Mouse (Mus musculus) MEL (cell line): ENCODE measurements around the gene Rgl1. TPM values are rescaled to one million over a fixed set of nuclear protein-coding genes. Genes with fewer than 3 reads are reported as not detected.

Experiments
- DNase-seq: peaks from one replicate; pipeline ENCODE4 v3.0.0; 2011; ENCODE audit warnings: low read depth, low spot score
- H3K27ac ChIP-seq: 2 replicates; pipeline ENCODE4 v1.5.1; 2012; ENCODE audit warnings: low read depth, mild to moderate bottlenecking, control low read depth, low read length, moderate library complexity; ENCODE audit not compliant: control insufficient read depth
- H3K27me3 ChIP-seq, 2 experiments: fragments of 150-350 bp in 1 of 2; sonication (generic) in 1 of 2; 2 replicates each; pipeline ENCODE4 v1.6.1; 2012; ENCODE audit warnings: low read length in 2 of 2, mild to moderate bottlenecking in 2 of 2, improper control_type of control experiment in 1 of 2, moderate library complexity in 1 of 2; ENCODE audit not compliant: insufficient read depth in 2 of 2, control insufficient read depth in 1 of 2
- H3K36me3 ChIP-seq, 2 experiments: 2 replicates each; pipeline ENCODE4 v1.6.1; 2012 to 2014; ENCODE audit warnings: low read length in 2 of 2, improper control_type of control experiment in 1 of 2, inconsistent platforms in 1 of 2, mild to moderate bottlenecking in 1 of 2; ENCODE audit not compliant: insufficient read depth in 2 of 2, control insufficient read depth in 1 of 2
- H3K4me1 ChIP-seq, 2 experiments: fragments of 150-350 bp in 1 of 2; sonication (generic) in 1 of 2; 2 replicates each; pipeline ENCODE4 v1.6.1; 2012; ENCODE audit warnings: low read length in 2 of 2, improper control_type of control experiment in 1 of 2, mild to moderate bottlenecking in 1 of 2; ENCODE audit not compliant: insufficient read depth in 2 of 2, control insufficient read depth in 1 of 2
- H3K4me3 ChIP-seq, 2 experiments: fragments of 150-350 bp in 1 of 2; sonication (generic) in 1 of 2; 2 replicates each; pipeline ENCODE4 v1.5.1; 2012; ENCODE audit warnings: low read depth in 2 of 2, low read length in 2 of 2, mild to moderate bottlenecking in 2 of 2, moderate library complexity in 2 of 2, control low read depth in 1 of 2, improper control_type of control experiment in 1 of 2; ENCODE audit not compliant: control insufficient read depth in 1 of 2, insufficient read depth in 1 of 2
- H3K79me2 ChIP-seq: 2 replicates; pipeline ENCODE4 v1.6.1; 2012; ENCODE audit warnings: mild to moderate bottlenecking, low read length, moderate library complexity; ENCODE audit not compliant: control insufficient read depth, poor library complexity, insufficient read depth
- H3K9ac ChIP-seq: 2 replicates; pipeline ENCODE4 v1.6.1; 2012; ENCODE audit warnings: low read depth, mild to moderate bottlenecking, control low read depth, low read length, moderate library complexity; ENCODE audit not compliant: control insufficient read depth, poor library complexity, severe bottlenecking
- H3K9me3 ChIP-seq: fragments of 150-350 bp; sonication (generic); replicated peaks from 2 replicates; pipeline ENCODE4 v1.6.1; 2012; ENCODE audit warnings: mild to moderate bottlenecking, low read length, improper control_type of control experiment, moderate library complexity; ENCODE audit not compliant: insufficient read depth
- BHLHE40 ChIP-seq: IDR thresholded peaks from 2 replicates; pipeline ENCODE4 v1.6.1; 2012; ENCODE audit warnings: low read depth, mild to moderate bottlenecking, inconsistent platforms, low read length, improper control_type of control experiment, borderline replicate concordance
- CHD1 ChIP-seq: IDR thresholded peaks from 2 replicates; pipeline ENCODE4 v1.6.1; 2012; ENCODE audit warnings: low read depth, mild to moderate bottlenecking, inconsistent platforms, low read length, improper control_type of control experiment
- CHD2 ChIP-seq: IDR thresholded peaks from 2 replicates; pipeline ENCODE4 v1.6.1; 2011; ENCODE audit warnings: low read length, improper control_type of control experiment
- CTCF ChIP-seq, 3 experiments: IDR thresholded peaks in 2 of 3; conservative IDR thresholded peaks in 1 of 3; 2 replicates each; pipeline ENCODE4 v1.5.1; 2011 to 2012; ENCODE audit warnings: low read length in 3 of 3, low read depth in 2 of 3, mild to moderate bottlenecking in 2 of 3, improper control_type of control experiment in 1 of 3, inconsistent platforms in 1 of 3, mixed read lengths in 1 of 3, moderate library complexity in 1 of 3; ENCODE audit not compliant: control insufficient read depth in 1 of 3, insufficient read depth in 1 of 3, poor library complexity in 1 of 3, severe bottlenecking in 1 of 3
- E2F4 ChIP-seq: IDR thresholded peaks from 2 replicates; pipeline ENCODE4 v1.6.1; 2011; ENCODE audit warnings: low read depth, low read length, improper control_type of control experiment, borderline replicate concordance
- ELF1 ChIP-seq: IDR thresholded peaks from 2 replicates; pipeline ENCODE4 v1.6.1; 2014; ENCODE audit warnings: low read depth, mild to moderate bottlenecking, inconsistent platforms, low read length, improper control_type of control experiment, moderate library complexity
- GABPA ChIP-seq: IDR thresholded peaks from 2 replicates; pipeline ENCODE4 v1.6.1; 2012; ENCODE audit warnings: low read depth, mild to moderate bottlenecking, inconsistent platforms, low read length, improper control_type of control experiment, moderate library complexity
- HCFC1 ChIP-seq: IDR thresholded peaks from 2 replicates; pipeline ENCODE4 v1.6.1; 2012; ENCODE audit warnings: low read depth, mild to moderate bottlenecking, inconsistent platforms, low read length, improper control_type of control experiment, moderate library complexity
- KAT2A ChIP-seq: conservative IDR thresholded peaks from 2 replicates; pipeline ENCODE4 v1.6.1; 2012; ENCODE audit warnings: low read depth, low read length, improper control_type of control experiment, inconsistent platforms
- MAX ChIP-seq: IDR thresholded peaks from 2 replicates; pipeline ENCODE4 v1.6.1; 2011; ENCODE audit warnings: low read length, improper control_type of control experiment
- MAZ ChIP-seq: IDR thresholded peaks from 2 replicates; pipeline ENCODE4 v1.6.1; 2012; ENCODE audit warnings: low read depth, mild to moderate bottlenecking, inconsistent platforms, low read length, improper control_type of control experiment
- MEF2A ChIP-seq: IDR thresholded peaks from 2 replicates; pipeline ENCODE4 v1.6.1; 2014; ENCODE audit warnings: low read depth, mild to moderate bottlenecking, inconsistent platforms, low read length, improper control_type of control experiment; ENCODE audit not compliant: poor library complexity, insufficient replicate concordance, severe bottlenecking; ENCODE audit errors: extremely low read depth
- MXI1 ChIP-seq: IDR thresholded peaks from 2 replicates; pipeline ENCODE4 v1.6.1; 2011; ENCODE audit warnings: mild to moderate bottlenecking, low read depth, low read length, improper control_type of control experiment
- MYB ChIP-seq: IDR thresholded peaks from 2 replicates; pipeline ENCODE4 v1.6.1; 2011; ENCODE audit warnings: mild to moderate bottlenecking, low read depth, low read length, improper control_type of control experiment
- MYC ChIP-seq: IDR thresholded peaks from 2 replicates; pipeline ENCODE4 v1.6.1; 2011; ENCODE audit warnings: low read depth, mild to moderate bottlenecking, low read length, improper control_type of control experiment, moderate library complexity
- NELFE ChIP-seq: IDR thresholded peaks from 2 replicates; pipeline ENCODE4 v1.6.1; 2011; ENCODE audit warnings: low read depth, low read length, improper control_type of control experiment
- NRF1 ChIP-seq: IDR thresholded peaks from 2 replicates; pipeline ENCODE4 v1.6.1; 2014; ENCODE audit warnings: low read depth, mild to moderate bottlenecking, inconsistent platforms, low read length, improper control_type of control experiment, moderate library complexity; ENCODE audit not compliant: poor library complexity, insufficient read depth, severe bottlenecking
- POLR2AphosphoS5 ChIP-seq: IDR thresholded peaks from 2 replicates; pipeline ENCODE4 v1.6.1; 2012; ENCODE audit warnings: low read depth, borderline replicate concordance, mild to moderate bottlenecking, inconsistent platforms, low read length, moderate library complexity, mixed read lengths
- RAD21 ChIP-seq: IDR thresholded peaks from 2 replicates; pipeline ENCODE4 v1.6.1; 2011; ENCODE audit warnings: mild to moderate bottlenecking, low read depth, low read length, improper control_type of control experiment
- SIN3A ChIP-seq: IDR thresholded peaks from 2 replicates; pipeline ENCODE4 v1.6.1; 2012; ENCODE audit warnings: low read length, improper control_type of control experiment, inconsistent platforms
- TAL1 ChIP-seq: IDR thresholded peaks from 2 replicates; pipeline ENCODE4 v1.6.1; 2012; ENCODE audit warnings: mild to moderate bottlenecking, inconsistent platforms, low read length, moderate library complexity, mixed read lengths
- TCF12 ChIP-seq: IDR thresholded peaks from 2 replicates; pipeline ENCODE4 v1.6.1; 2014; ENCODE audit warnings: low read depth, mild to moderate bottlenecking, inconsistent platforms, low read length, improper control_type of control experiment, moderate library complexity
- USF1 ChIP-seq: IDR thresholded peaks from 2 replicates; pipeline ENCODE4 v1.6.1; 2014; ENCODE audit warnings: low read depth, mild to moderate bottlenecking, inconsistent platforms, low read length, improper control_type of control experiment, moderate library complexity
- ZMIZ1 ChIP-seq: IDR thresholded peaks from 2 replicates; pipeline ENCODE4 v1.6.1; 2012; ENCODE audit warnings: low read depth, mild to moderate bottlenecking, inconsistent platforms, low read length, improper control_type of control experiment, moderate library complexity
- polyA plus RNA-seq, 2 experiments: library from polyadenylated mRNA; stranded (reverse) in 1 of 2; unstranded in 1 of 2; fragments of >175 nt in 1 of 2; fragments of >200 nt in 1 of 2; gene quantifications; 2 replicates each; pipeline versions ENCODE4 v1.2.1 to v1.2.4; 2012; ENCODE audit warnings: low replicate concordance in 2 of 2, low read depth in 1 of 2; ENCODE audit not compliant: insufficient read length in 2 of 2, insufficient read depth in 1 of 2, missing spikeins in 1 of 2
- total RNA-seq: library from RNA; depleted of rRNA; stranded (reverse); fragments of 300-350 nt; gene quantifications from 2 replicates; pipeline ENCODE4 v1.2.3, GENCODE M21; 2012

Gene Rgl1
- total and polyA plus RNA-seq, 3 experiments: 0.12 to 0.39 TPM; not detected in 1

DNA sequence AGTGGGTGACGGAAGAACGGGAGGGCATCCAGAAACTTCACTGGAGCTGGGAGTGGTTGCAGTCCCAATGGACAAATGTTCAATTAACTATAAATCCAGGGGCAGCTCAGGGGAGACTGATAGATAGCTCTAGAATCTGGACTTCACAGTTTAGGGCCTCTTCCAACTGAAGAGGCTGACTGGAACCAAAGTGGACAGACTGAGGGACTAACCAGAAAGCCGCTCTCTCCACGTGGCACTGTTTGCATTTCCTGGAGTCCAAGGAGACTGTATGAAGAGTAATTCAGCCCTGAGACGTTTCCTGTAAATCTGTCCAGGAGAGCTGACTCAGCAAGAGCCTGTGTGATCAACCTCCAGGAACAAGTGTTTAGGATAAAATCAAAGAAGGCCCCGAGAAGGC lies 62.2 kb downstream of the Rgl1 start:
- H3K4me3 ChIP-seq: no peak overlapping the region
- H3K4me1 ChIP-seq: no peaks in the 10 kb centered on the region
- H3K79me2 ChIP-seq: no peaks in the 10 kb centered on the region
- no peaks in the 10 kb centered on the region for H3K9me3 ChIP-seq
- no peak overlapping the region for H3K9ac ChIP-seq
- no peak for DNase-seq
- H3K27ac ChIP-seq: no peak overlapping the region
- TF ChIP-seq CHD1: no peak
- no peak for TF ChIP-seq CTCF (IDR thresholded peaks at IDR 0.05 in 2 of 3, conservative IDR thresholded peaks at IDR 0.05 in 1 of 3; ENCODE audit: control insufficient read depth in 1 of 3, insufficient read depth in 1 of 3, low read depth in 2 of 3, low read length in 3 of 3, poor library complexity in 1 of 3, severe bottlenecking in 1 of 3)
- TF ChIP-seq, all 39 proteins: peak for 0
- peaks cover 9 to 21% of the 10 kb centered on the region in 2 experiments for H3K27me3 ChIP-seq
- H3K36me3 ChIP-seq: no peaks in the 10 kb centered on the region

DNA sequence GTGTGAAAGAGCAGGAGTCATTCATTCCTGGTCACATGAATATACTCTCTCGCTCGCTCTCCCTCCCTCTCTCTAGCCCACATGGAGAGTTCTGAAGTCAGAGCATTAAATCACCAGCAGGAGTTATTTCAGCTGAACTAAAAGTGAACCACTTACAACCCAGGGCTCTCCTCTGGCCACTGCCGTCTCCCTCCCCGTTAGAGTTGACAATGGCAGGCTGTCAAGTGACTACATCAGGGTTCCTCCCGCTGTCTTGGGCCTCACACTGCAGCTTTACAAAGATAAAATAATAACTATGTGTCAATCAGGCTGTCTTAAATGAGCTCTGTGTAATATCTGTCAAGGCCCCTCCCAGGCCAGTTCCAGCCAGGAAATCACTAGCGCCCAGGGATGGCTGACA lies 63.2 kb downstream of the Rgl1 start:
- no peak for TF ChIP-seq USF1
- TF ChIP-seq GABPA: no peak
- no peak for TF ChIP-seq NRF1
- no peak for TF ChIP-seq MAX
- no peak for TF ChIP-seq NELFE
- TF ChIP-seq MEF2A: no peak
- TF ChIP-seq ELF1: no peak
- TF ChIP-seq MYC: no peak
- no peak for TF ChIP-seq RAD21
- no peak for TF ChIP-seq SIN3A
- no peak for TF ChIP-seq TAL1
- no peak for TF ChIP-seq E2F4
- no peaks in the 10 kb centered on the region for H3K79me2 ChIP-seq
- H3K9ac ChIP-seq: no peak overlapping the region
- no peak for DNase-seq
- H3K27ac ChIP-seq: no peak overlapping the region
- H3K36me3 ChIP-seq: no peaks in the 10 kb centered on the region
- H3K4me3 ChIP-seq: no peak overlapping the region
- H3K27me3 ChIP-seq: peaks cover 7 to 18% of the 10 kb centered on the region in 2 experiments
- H3K4me1 ChIP-seq: no peaks in the 10 kb centered on the region
- H3K9me3 ChIP-seq: no peaks in the 10 kb centered on the region

DNA sequence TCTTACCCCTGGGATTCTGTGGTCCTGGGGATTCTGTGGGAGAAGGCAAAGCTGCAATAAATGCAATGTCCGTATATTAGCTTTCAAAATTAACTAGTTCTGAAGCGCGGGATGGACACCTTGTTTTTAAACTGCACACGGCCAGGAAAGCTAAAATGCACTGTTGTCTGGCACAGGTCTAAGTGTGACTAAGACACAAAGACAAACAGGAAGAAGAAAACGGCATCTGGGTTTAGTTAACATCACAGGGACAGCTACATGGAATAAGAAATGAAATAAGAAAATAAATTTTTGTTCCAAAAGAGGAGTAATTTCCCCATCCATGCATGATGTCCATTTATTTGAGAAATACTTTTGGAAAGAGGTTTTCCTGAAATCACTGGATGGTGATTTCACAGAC lies 65.1 kb downstream of the Rgl1 start:
- Histone ChIP-seq H3K4me1 (no peaks in the 10 kb centered on the region), H3K79me2 (no peaks in the 10 kb centered on the region), H3K27me3 (peaks cover 9 to 23% of the 10 kb centered on the region in 2 experiments), H3K9ac (no peak overlapping the region), H3K9me3 (no peaks in the 10 kb centered on the region), H3K4me3 (no peak overlapping the region), H3K36me3 (no peaks in the 10 kb centered on the region), H3K27ac (no peak overlapping the region)
- no peak for DNase-seq
- TF ChIP-seq BHLHE40: no peak
- TF ChIP-seq MXI1: no peak
- TF ChIP-seq MYB: no peak
- no peak for TF ChIP-seq CHD1
- no peak for TF ChIP-seq HCFC1
- TF ChIP-seq ZMIZ1: no peak
- TF ChIP-seq ELF1: no peak
- no peak for TF ChIP-seq MAZ
- no peak for TF ChIP-seq SIN3A
- no peak for TF ChIP-seq MEF2A
- TF ChIP-seq MYC: no peak
- TF ChIP-seq POLR2AphosphoS5: no peak
- TF ChIP-seq CTCF (IDR thresholded peaks at IDR 0.05 in 2 of 3, conservative IDR thresholded peaks at IDR 0.05 in 1 of 3; ENCODE audit: control insufficient read depth in 1 of 3, insufficient read depth in 1 of 3, low read depth in 2 of 3, low read length in 3 of 3, poor library complexity in 1 of 3, severe bottlenecking in 1 of 3): no peak
- TF ChIP-seq KAT2A: no peak
- TF ChIP-seq CHD2: no peak
- no peak for TF ChIP-seq GABPA
- no peak for TF ChIP-seq MAX
- no peak for TF ChIP-seq TCF12
